Mouse (Mus musculus) kidney, postnatal 0 days (tissue): ENCODE results near the gene Igfbp7. TPM values are rescaled to one million over a fixed set of nuclear protein-coding genes. Genes with fewer than 3 reads are reported as not detected.
A peak's percentile ranks its signal among the peaks of the same experiment; 100 is the strongest.

Experiments
- ATAC-seq: fragments of 200-750 bp; cut with Nextera tagmentation; replicated peaks from 2 replicates; pipeline ENCODE4 v1.8.0; 2017; ENCODE audit warnings: low read depth, moderate number of reproducible peaks, moderate TSS enrichment, moderate library complexity; ENCODE audit not compliant: low FRiP score
- DNase-seq: peaks from one replicate; pipeline ENCODE4 v3.0.0-alpha.2; 2016; ENCODE audit warnings: low spot score
- H3K27ac ChIP-seq: fragments of 300-500 bp; sonication (generic); 2 replicates; pipeline ENCODE4 v1.5.1; 2014; ENCODE audit warnings: mild to moderate bottlenecking
- H3K27me3 ChIP-seq: fragments of 300-500 bp; sonication (generic); 2 replicates; pipeline ENCODE4 v1.6.1; 2014; ENCODE audit warnings: low read length, mixed read lengths; ENCODE audit not compliant: insufficient read depth
- H3K36me3 ChIP-seq: fragments of 300-500 bp; sonication (generic); 2 replicates; pipeline ENCODE4 v1.6.1; 2014; ENCODE audit warnings: low read length, mixed read lengths; ENCODE audit not compliant: insufficient read depth
- H3K4me1 ChIP-seq: fragments of 300-500 bp; sonication (generic); replicated peaks from 2 replicates; pipeline ENCODE4 v1.6.1; 2014; ENCODE audit warnings: antibody characterized with exemption, low read length, mixed read lengths; ENCODE audit not compliant: insufficient read depth
- H3K4me2 ChIP-seq: fragments of 300-500 bp; sonication (generic); 2 replicates; pipeline ENCODE4 v1.6.1; 2014; ENCODE audit warnings: mild to moderate bottlenecking, low read length, moderate library complexity, mixed read lengths
- H3K4me3 ChIP-seq: fragments of 300-500 bp; sonication (generic); replicated peaks from 2 replicates; pipeline ENCODE4 v1.5.1; 2014; ENCODE audit warnings: low read depth, low read length
- H3K9ac ChIP-seq: fragments of 300-500 bp; sonication (generic); 2 replicates; pipeline ENCODE4 v1.6.1; 2014; ENCODE audit warnings: low read depth, low read length
- H3K9me3 ChIP-seq: fragments of 300-500 bp; sonication (generic); replicated peaks from 2 replicates; pipeline ENCODE4 v1.6.1; 2016; ENCODE audit warnings: low read length, inconsistent platforms, mixed read lengths
- CTCF ChIP-seq: IDR thresholded peaks from 2 replicates; pipeline ENCODE4 v1.5.1; 2016; ENCODE audit warnings: antibody characterized with exemption, low read depth, mild to moderate bottlenecking, moderate library complexity
- WGBS: fragments of 180-500 bp; shearing (Covaris S2); extraction: QIAGEN DNeasy Blood & Tissue Kit; methylation state at CpG from one replicate; pipeline ENCODE4 v1.1.7; 2014; 5-methylcytosine and 5-hydroxymethylcytosine counted together
- polyA plus RNA-seq: library from polyadenylated mRNA; unstranded; fragments of >200 nt; fragmentation: Nextera tagmentation; extraction: Ambion mirVana; gene quantifications from 2 replicates; pipeline ENCODE4 v1.2.1, GENCODE M21; 2015

The Igfbp7 gene
- polyA plus RNA-seq, 1 experiment from 2014 or later, result 1,398 TPM

DNA sequence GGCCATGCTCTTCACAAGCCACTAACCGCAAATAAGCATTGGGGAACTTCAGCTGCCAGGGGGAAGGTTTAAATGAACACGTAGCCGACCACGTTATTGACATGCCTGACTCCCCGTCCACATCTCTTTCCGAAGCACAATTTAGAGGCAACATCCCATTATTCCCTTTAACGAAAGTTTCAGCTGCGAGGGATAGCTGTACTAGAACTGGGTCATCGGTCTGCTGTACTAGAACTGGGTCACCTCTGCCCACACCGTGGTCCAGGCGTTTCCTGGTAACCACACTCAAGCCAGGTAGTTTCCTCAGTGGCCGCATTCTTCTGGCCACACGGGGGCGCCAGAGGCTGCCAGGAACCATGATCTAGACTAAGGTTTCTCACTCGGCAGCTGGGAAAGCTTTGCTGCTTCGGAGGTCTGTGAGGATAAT, 53.5 kb downstream of the Igfbp7 start:
- Histone ChIP-seq H3K4me2 (peak overlapping the region; percentile 39), H3K27me3 (no peaks in the 10 kb centered on the region), H3K9me3 (no peaks in the 10 kb centered on the region), H3K36me3 (peaks cover 8% of the 10 kb centered on the region; the same call in 1 of the 2 replicates), H3K4me1 (peaks cover 33% of the 10 kb centered on the region), H3K27ac (peak overlapping the region; percentile 98; the same call in 1 of the 2 replicates), H3K9ac (no peak overlapping the region), H3K4me3 (no peak overlapping the region)
- peak; percentile 97 for TF ChIP-seq CTCF
- DNase-seq (peak; percentile 92), ATAC-seq (peak; percentile 18; the same call in 1 of the 2 replicates)
- 6% methylated on average over 16 of the region's 16 CpGs for WGBS

DNA sequence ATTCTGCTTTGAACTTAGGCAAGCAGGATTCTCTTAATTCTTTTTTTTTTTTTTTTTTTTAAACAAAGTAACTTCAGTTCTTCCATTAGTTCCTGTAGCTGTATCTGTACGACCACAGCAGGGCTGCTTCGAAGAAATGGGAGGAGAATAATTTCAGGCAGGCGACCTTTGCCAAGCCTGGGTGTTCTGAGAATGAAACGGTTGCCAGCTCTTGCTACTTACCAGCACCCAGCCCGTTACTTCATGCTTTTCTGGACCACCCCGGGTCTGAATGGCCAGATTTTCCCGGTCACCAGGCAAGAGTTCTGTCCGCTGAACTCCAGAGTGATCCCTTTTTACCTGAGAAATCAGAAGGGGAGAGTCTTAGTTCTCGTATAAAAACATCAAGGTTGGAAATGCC, 56.1 kb downstream of the Igfbp7 start:
- no peaks in the 10 kb centered on the region for H3K27me3 ChIP-seq
- 0 out of 2 replicates have a peak overlapping the region, but pooled peaks have one; percentile 16 for H3K27ac ChIP-seq
- H3K36me3 ChIP-seq, result peaks cover 33% of the 10 kb centered on the region
- WGBS, result 58% methylated on average over 9 of the region's 9 CpGs
- no peaks in the 10 kb centered on the region for H3K9me3 ChIP-seq
- H3K4me2 ChIP-seq, result no peak overlapping the region
- H3K4me1 ChIP-seq, result peaks cover 18% of the 10 kb centered on the region
- no peak overlapping the region for H3K4me3 ChIP-seq
- no peak overlapping the region for H3K9ac ChIP-seq
- TF ChIP-seq CTCF, result no peak
- DNase-seq, result no peak
- ATAC-seq, result no peak

DNA sequence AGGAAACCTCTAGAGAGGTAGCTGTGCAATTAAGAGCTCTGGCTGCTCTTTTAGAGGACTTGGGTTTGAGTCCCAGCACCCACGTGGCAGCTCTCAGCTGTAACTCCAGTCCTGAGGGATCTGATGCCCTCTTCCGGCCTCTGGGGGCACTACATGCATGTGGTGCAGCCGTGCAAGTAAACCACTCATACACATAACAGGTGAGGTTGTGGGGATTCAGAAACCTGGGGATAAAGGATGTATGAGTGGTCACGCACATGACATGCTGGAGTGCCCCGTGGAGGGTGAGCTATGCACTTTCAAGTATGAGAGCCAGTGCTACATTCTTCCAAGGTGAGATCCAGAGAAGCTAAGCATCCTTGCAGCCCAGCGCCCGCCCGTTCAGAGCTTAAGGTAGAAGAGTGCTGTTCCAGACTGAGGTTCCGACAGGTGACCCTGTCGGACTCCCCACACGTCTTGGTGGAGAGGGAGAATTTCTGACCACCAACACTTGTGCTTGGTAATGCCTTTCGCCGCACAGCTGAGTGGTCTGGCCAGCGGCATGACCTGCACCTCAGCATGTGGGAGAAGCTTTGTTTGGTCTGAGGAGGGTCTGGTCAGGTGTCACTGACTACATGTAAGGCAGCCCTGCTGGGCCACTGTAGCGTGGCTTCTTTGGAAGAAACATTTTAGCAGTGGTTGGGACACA, 57.7 kb downstream of the Igfbp7 start:
- no peak overlapping the region for H3K27ac ChIP-seq
- peaks cover 38% of the 10 kb centered on the region for H3K36me3 ChIP-seq
- no peak for DNase-seq

DNA sequence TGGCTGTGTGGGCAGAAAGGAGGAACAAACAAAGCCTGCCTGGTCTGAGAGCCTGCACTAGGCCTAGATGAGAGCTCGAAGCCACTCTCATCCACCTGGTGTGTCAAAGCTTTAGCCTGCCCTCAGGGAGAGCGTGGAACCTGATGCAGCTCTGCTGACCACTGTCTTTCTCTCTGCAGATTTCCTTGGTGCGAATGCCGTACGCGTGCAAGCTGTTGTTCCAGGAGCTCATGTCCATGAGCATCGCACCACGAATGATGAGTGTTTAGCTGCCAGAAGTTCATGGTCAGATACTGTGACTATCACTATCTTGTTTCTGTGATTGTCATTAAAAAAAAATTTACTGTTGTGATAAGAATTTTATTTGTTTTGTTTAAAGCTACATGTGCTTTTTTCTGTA, 58.9 kb downstream of the Igfbp7 start:
- TF ChIP-seq CTCF, result no peak
- Histone ChIP-seq H3K4me3 (no peak overlapping the region), H3K36me3 (peaks cover 43% of the 10 kb centered on the region), H3K9me3 (no peaks in the 10 kb centered on the region), H3K27me3 (no peaks in the 10 kb centered on the region), H3K4me2 (no peak overlapping the region), H3K4me1 (no peaks in the 10 kb centered on the region), H3K27ac (no peak overlapping the region), H3K9ac (no peak overlapping the region)
- DNase-seq (no peak), ATAC-seq (no peak)
- WGBS, result 88% methylated on average over 8 of the region's 8 CpGs

More for the DNA sequence above, 57.7 kb downstream of the Igfbp7 start:
- H3K4me3 ChIP-seq, result no peak overlapping the region
- no peak for ATAC-seq
- peak; percentile 14; the same call in 1 of the 2 replicates for TF ChIP-seq CTCF
- H3K4me2 ChIP-seq, result no peak overlapping the region
- H3K9ac ChIP-seq, result no peak overlapping the region
- WGBS, result 88% methylated on average over 15 of the region's 15 CpGs
- no peaks in the 10 kb centered on the region for H3K9me3 ChIP-seq
- peaks cover 5% of the 10 kb centered on the region for H3K4me1 ChIP-seq
- H3K27me3 ChIP-seq, result no peaks in the 10 kb centered on the region

DNA sequence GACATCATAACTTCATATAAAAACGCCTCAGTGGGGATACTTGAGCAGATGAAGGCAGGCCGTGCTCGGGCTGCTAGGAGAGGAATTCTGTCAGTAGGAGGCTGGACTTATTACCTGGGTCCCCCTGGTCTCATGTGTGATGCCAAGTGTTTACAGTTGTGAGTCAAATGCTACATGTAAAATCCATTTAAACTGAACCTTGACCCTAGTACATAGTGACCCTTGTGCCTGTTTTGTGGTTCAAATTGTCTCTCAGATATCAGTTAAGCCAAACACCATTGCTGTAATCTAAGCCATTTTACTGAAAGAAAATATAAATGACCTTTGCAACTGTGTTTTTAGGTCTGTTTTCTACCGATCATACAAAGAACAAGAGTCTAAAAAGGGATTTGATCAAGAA, 67.8 kb downstream of the Igfbp7 start:
- WGBS, result 78% methylated on average over 4 of the region's 4 CpGs
- no peak overlapping the region for H3K9ac ChIP-seq
- H3K4me1 ChIP-seq, result no peaks in the 10 kb centered on the region
- no peak overlapping the region for H3K4me2 ChIP-seq
- no peak overlapping the region for H3K4me3 ChIP-seq
- no peak for ATAC-seq
- H3K27ac ChIP-seq, result no peak overlapping the region
- DNase-seq, result no peak
- no peaks in the 10 kb centered on the region for H3K27me3 ChIP-seq
- no peak for TF ChIP-seq CTCF
- no peaks in the 10 kb centered on the region for H3K9me3 ChIP-seq
- H3K36me3 ChIP-seq, result peaks cover 65% of the 10 kb centered on the region

DNA sequence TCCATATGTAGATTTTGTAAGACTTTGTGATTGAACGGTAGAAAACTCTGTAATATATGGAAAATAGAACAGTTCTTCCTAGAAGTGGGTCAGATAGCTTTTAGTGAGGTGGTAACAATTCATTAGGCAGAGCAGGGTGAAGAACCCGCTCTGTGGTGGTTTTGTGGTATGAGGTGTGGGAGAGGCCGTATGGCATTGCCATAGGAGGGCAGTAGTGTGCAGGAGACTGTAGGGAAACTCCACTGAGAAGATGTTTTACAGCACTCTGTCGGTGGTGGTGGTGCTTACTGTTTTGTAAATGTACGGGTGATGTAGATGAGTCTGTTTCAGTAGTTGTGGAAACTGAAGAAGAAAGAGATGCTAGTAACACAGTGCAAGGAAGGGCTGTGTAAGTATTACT, 77.7 kb downstream of the Igfbp7 start:
- no peak overlapping the region for H3K9ac ChIP-seq
- H3K4me3 ChIP-seq, result no peak overlapping the region
- no peaks in the 10 kb centered on the region for H3K27me3 ChIP-seq
- 76% methylated on average over 5 of the region's 5 CpGs for whole genome bisulfite sequencing
- H3K4me1 ChIP-seq, result no peaks in the 10 kb centered on the region
- peaks cover 60% of the 10 kb centered on the region for H3K36me3 ChIP-seq
- H3K27ac ChIP-seq, result no peak overlapping the region
- ATAC-seq (no peak), DNase-seq (no peak)
- TF ChIP-seq CTCF, result peak; percentile 39; the same call in 1 of the 2 replicates
- no peak overlapping the region for H3K4me2 ChIP-seq
- no peaks in the 10 kb centered on the region for H3K9me3 ChIP-seq
